18 mouse cellular contexts compared by ENCODE assay signal in the genomic region with DNA sequence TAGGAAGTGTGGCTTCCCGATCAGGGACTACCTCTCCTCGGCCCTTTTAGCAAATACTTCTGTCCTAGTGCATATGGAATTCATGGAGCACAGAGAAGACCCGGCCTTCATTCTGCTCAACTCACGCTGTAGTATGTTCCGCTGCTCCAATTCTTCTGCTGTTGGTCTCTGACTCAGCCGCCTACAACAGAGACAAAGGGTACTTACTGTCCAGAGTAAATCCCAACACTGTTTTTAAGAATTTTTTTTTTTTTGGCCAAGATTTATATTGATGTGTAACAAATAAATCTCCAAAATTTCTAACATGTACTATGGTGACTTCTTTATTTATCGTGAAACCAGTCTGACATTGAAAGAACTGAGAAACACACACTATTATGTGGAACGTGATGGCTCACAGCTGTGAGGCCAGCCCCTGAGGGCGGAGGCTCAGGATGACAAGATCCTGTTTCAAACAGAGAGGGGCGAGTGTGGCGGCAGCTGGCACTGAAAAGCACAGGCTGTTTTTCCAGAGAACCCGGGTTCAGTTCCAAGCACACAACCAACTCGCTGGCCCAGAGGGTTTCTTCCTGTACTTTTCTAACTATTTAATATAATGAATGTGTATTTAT. TPM values are rescaled to one million over a fixed set of nuclear protein-coding genes. Genes with fewer than 3 reads are reported as not detected.
DNase-seq lines count a peak whose midpoint lies in the region; ATAC-seq and TF ChIP-seq lines count a peak whose summit lies in the region.
"Had no signal": no experiment of that assay in that cellular context is flagged by ENCODE, and none has a peak within 500 bp of the region (broad histone marks: within the 10 kb centered on the region; RNA-seq: fewer than 3 reads in every experiment).

No protein-coding gene starts in this region.

- no peaks in the 10 kb centered on the region for H3K4me1 ChIP-seq in hindbrain, embryonic 11.5 days (replicated peaks; ENCODE audit: control insufficient read depth, insufficient read depth, low read length)
- H3K4me1 ChIP-seq in hindbrain, embryonic 10.5 days (replicated peaks): no peaks in the 10 kb centered on the region
- no peaks in the 10 kb centered on the region for H3K4me1 ChIP-seq in midbrain, embryonic 11.5 days (ENCODE audit: control insufficient read depth, insufficient read depth, low read length)
- no peaks in the 10 kb centered on the region for H3K4me1 ChIP-seq in midbrain, embryonic 15.5 days
- no peaks in the 10 kb centered on the region for H3K4me1 ChIP-seq in lung, postnatal 0 days (ENCODE audit: insufficient read depth, low read depth, low read length)
- H3K4me1 ChIP-seq: forebrain, embryonic 12.5 days; heart, embryonic 12.5 days; liver, embryonic 15.5 days; neural tube, embryonic 15.5 days had no signal

- ATAC-seq in hindbrain, embryonic 11.5 days (ENCODE audit: low FRiP score): no peak
- ATAC-seq in midbrain, embryonic 11.5 days (ENCODE audit: low FRiP score): no peak
- no peak for ATAC-seq in midbrain, embryonic 15.5 days (replicated peaks)
- ATAC-seq in lung, postnatal 0 days: peak; percentile 90
- no peak for ATAC-seq in megakaryocyte-erythroid progenitor cell, adult 5-6 weeks (replicated peaks; ENCODE audit: low FRiP score, low TSS enrichment, poor library complexity, severe bottlenecking)
- ATAC-seq: hindbrain, embryonic 16.5 days had no signal

- H3K36me3 ChIP-seq in hindbrain, embryonic 11.5 days (ENCODE audit: control insufficient read depth, insufficient read depth, low read length): peaks cover 14% of the 10 kb centered on the region; the same call in 1 of the 2 replicates
- peaks cover 92% of the 10 kb centered on the region for H3K36me3 ChIP-seq in hindbrain, embryonic 10.5 days
- H3K36me3 ChIP-seq in midbrain, embryonic 11.5 days (ENCODE audit: control insufficient read depth, insufficient read depth, low read length): peaks cover 19% of the 10 kb centered on the region
- peaks cover 17% of the 10 kb centered on the region for H3K36me3 ChIP-seq in midbrain, embryonic 15.5 days (replicated peaks)
- peaks cover 38% of the 10 kb centered on the region for H3K36me3 ChIP-seq in lung, postnatal 0 days (ENCODE audit: insufficient read depth, low read length)

- no peak overlapping the region for H3K4me2 ChIP-seq in hindbrain, embryonic 11.5 days (replicated peaks; ENCODE audit: low read depth, low read length)
- H3K4me2 ChIP-seq in midbrain, embryonic 11.5 days: no peak overlapping the region
- H3K4me2 ChIP-seq in midbrain, embryonic 15.5 days: no peak overlapping the region
- H3K4me2 ChIP-seq in lung, postnatal 0 days (replicated peaks; ENCODE audit: low read depth, low read length): no peak overlapping the region
- H3K4me2 ChIP-seq: forebrain, embryonic 12.5 days; heart, embryonic 12.5 days; liver, embryonic 15.5 days; neural tube, embryonic 15.5 days had no signal

- peak; percentile 24 for DNase-seq in hindbrain, embryonic 11.5 days (ENCODE audit: low spot score)
- DNase-seq in hindbrain, embryonic 10.5 days (ENCODE audit: low spot score): no peak
- peak; percentile 66 for DNase-seq in midbrain, embryonic 11.5 days (ENCODE audit: low spot score, missing footprints)
- DNase-seq in lung, postnatal 0 days (ENCODE audit: low spot score): peak; percentile 86
- DNase-seq in cerebellum, postnatal 25 days: no peak
- no peak for DNase-seq in layer of hippocampus, adult 8-10 months (ENCODE audit: low spot score in 2 of 2)
- DNase-seq: adrenal gland, postnatal 10 days; cerebellum, adult 18-20 months; gastrocnemius, postnatal 36 days; kidney, adult 18-20 months; layer of hippocampus, adult 9-11 months had no signal

- H3K27ac ChIP-seq in hindbrain, embryonic 11.5 days (ENCODE audit: low read depth, low read length): no peak overlapping the region
- H3K27ac ChIP-seq in hindbrain, embryonic 10.5 days: no peak overlapping the region
- H3K27ac ChIP-seq in midbrain, embryonic 11.5 days (ENCODE audit: low read depth, low read length): no peak overlapping the region
- H3K27ac ChIP-seq in midbrain, embryonic 15.5 days: no peak overlapping the region
- peak overlapping the region; percentile 66 for H3K27ac ChIP-seq in lung, postnatal 0 days (ENCODE audit: low read length)
- H3K27ac ChIP-seq: forebrain, embryonic 12.5 days; liver, embryonic 15.5 days; neural tube, embryonic 15.5 days had no signal

- TF ChIP-seq EP300 in lung, postnatal 0 days (IDR thresholded peaks at IDR 0.05): peak; percentile 42; the same call in 1 of the 2 replicates

- 79% methylated on average over 13 of the region's 13 CpGs for WGBS in hindbrain, embryonic 11.5 days
- 81% methylated on average over 13 of the region's 13 CpGs for WGBS in hindbrain, embryonic 10.5 days
- 86% methylated on average over 13 of the region's 13 CpGs for WGBS in midbrain, embryonic 11.5 days
- 84% methylated on average over 13 of the region's 13 CpGs for WGBS in midbrain, embryonic 15.5 days
- WGBS in lung, postnatal 0 days: 60% methylated on average over 13 of the region's 13 CpGs

- no peaks in the 10 kb centered on the region for H3K9me3 ChIP-seq in hindbrain, embryonic 11.5 days (ENCODE audit: control insufficient read depth, low read length)
- H3K9me3 ChIP-seq in hindbrain, embryonic 10.5 days: no peaks in the 10 kb centered on the region
- H3K9me3 ChIP-seq in midbrain, embryonic 11.5 days (ENCODE audit: control insufficient read depth, low read length): no peaks in the 10 kb centered on the region
- no peaks in the 10 kb centered on the region for H3K9me3 ChIP-seq in midbrain, embryonic 15.5 days
- H3K9me3 ChIP-seq in lung, postnatal 0 days (ENCODE audit: low read length): no peaks in the 10 kb centered on the region
- H3K9me3 ChIP-seq: forebrain, embryonic 12.5 days; heart, embryonic 12.5 days; liver, embryonic 15.5 days; neural tube, embryonic 15.5 days had no signal

- no peak overlapping the region for H3K9ac ChIP-seq in hindbrain, embryonic 11.5 days (ENCODE audit: low read depth, low read length)
- no peak overlapping the region for H3K9ac ChIP-seq in midbrain, embryonic 11.5 days (ENCODE audit: low read length)
- no peak overlapping the region for H3K9ac ChIP-seq in midbrain, embryonic 15.5 days
- H3K9ac ChIP-seq in lung, postnatal 0 days (replicated peaks; ENCODE audit: low read depth): no peak overlapping the region
- H3K9ac ChIP-seq: forebrain, embryonic 12.5 days; heart, embryonic 12.5 days; liver, embryonic 15.5 days; neural tube, embryonic 15.5 days had no signal

- no peaks in the 10 kb centered on the region for H3K27me3 ChIP-seq in hindbrain, embryonic 11.5 days (ENCODE audit: control insufficient read depth, insufficient read depth, low read length)
- no peaks in the 10 kb centered on the region for H3K27me3 ChIP-seq in hindbrain, embryonic 10.5 days (ENCODE audit: insufficient read depth, poor library complexity, severe bottlenecking)
- H3K27me3 ChIP-seq in midbrain, embryonic 11.5 days (ENCODE audit: control insufficient read depth, insufficient read depth, low read length): no peaks in the 10 kb centered on the region
- H3K27me3 ChIP-seq in midbrain, embryonic 15.5 days (replicated peaks): no peaks in the 10 kb centered on the region
- no peaks in the 10 kb centered on the region for H3K27me3 ChIP-seq in lung, postnatal 0 days (replicated peaks; ENCODE audit: insufficient read depth, low read length)
- H3K27me3 ChIP-seq: forebrain, embryonic 12.5 days; heart, embryonic 12.5 days; liver, embryonic 15.5 days; neural tube, embryonic 15.5 days had no signal

- H3K4me3 ChIP-seq in hindbrain, embryonic 11.5 days (ENCODE audit: low read depth, low read length): no peak overlapping the region
- no peak overlapping the region for H3K4me3 ChIP-seq in hindbrain, embryonic 10.5 days
- no peak overlapping the region for H3K4me3 ChIP-seq in midbrain, embryonic 11.5 days (ENCODE audit: low read depth, low read length)
- no peak overlapping the region for H3K4me3 ChIP-seq in midbrain, embryonic 15.5 days
- no peak overlapping the region for H3K4me3 ChIP-seq in lung, postnatal 0 days (ENCODE audit: low read depth, low read length)
- H3K4me3 ChIP-seq: forebrain, embryonic 12.5 days; heart, embryonic 12.5 days; liver, embryonic 15.5 days; neural tube, embryonic 15.5 days had no signal

- no peak for TF ChIP-seq CTCF in lung, postnatal 0 days (IDR thresholded peaks at IDR 0.05)

RNA-seq across cellular contexts. Expression of a gene that starts 12.2 kb away (rescaled TPM):
- polyA plus RNA-seq in hindbrain, embryonic 11.5 days (2014; fragmentation: Nextera tagmentation; extraction: Ambion mirVana): 51.3 and 53.6 TPM in 2 replicates
- polyA plus RNA-seq in hindbrain, embryonic 10.5 days (2016; fragmentation: Nextera tagmentation; extraction: Ambion mirVana): 116 and 157 TPM in 2 replicates
- 62.1 and 70.3 TPM in 2 replicates for polyA plus RNA-seq in midbrain, embryonic 11.5 days (2014; fragmentation: Nextera tagmentation; extraction: Ambion mirVana)
- polyA plus RNA-seq in midbrain, embryonic 15.5 days (2015; fragmentation: Nextera tagmentation; extraction: Ambion mirVana): 36.4 and 39.0 TPM in 2 replicates
- 14.3 and 14.7 TPM in 2 replicates for polyA plus RNA-seq in lung, postnatal 0 days (2015; fragmentation: Nextera tagmentation; extraction: Ambion mirVana)
- total RNA-seq in megakaryocyte-erythroid progenitor cell, adult 5-6 weeks (2014; fragmentation: Nextera tagmentation): 70.1 and 82.4 TPM in 2 replicates
- total RNA-seq in megakaryocyte-erythroid progenitor cell, adult 5-6 weeks (2017): 40.0 and 64.8 TPM in 2 replicates
- total RNA-seq in layer of hippocampus, adult 8-10 months (2022): 10 to 100 TPM; 10.0 to 12.4 (median 11.0) TPM

RNA-seq across cellular contexts. Expression of a gene that starts 36.2 kb away (rescaled TPM):
- polyA plus RNA-seq in hindbrain, embryonic 11.5 days (2014; fragmentation: Nextera tagmentation; extraction: Ambion mirVana): 85.6 and 87.0 TPM in 2 replicates
- 90.6 and 91.5 TPM in 2 replicates for polyA plus RNA-seq in hindbrain, embryonic 10.5 days (2016; fragmentation: Nextera tagmentation; extraction: Ambion mirVana)
- polyA plus RNA-seq in midbrain, embryonic 11.5 days (2014; fragmentation: Nextera tagmentation; extraction: Ambion mirVana): 78.0 and 83.3 TPM in 2 replicates
- 71.2 and 84.6 TPM in 2 replicates for polyA plus RNA-seq in midbrain, embryonic 15.5 days (2015; fragmentation: Nextera tagmentation; extraction: Ambion mirVana)
- polyA plus RNA-seq in lung, postnatal 0 days (2015; fragmentation: Nextera tagmentation; extraction: Ambion mirVana): 49.8 and 52.9 TPM in 2 replicates
- total RNA-seq in megakaryocyte-erythroid progenitor cell, adult 5-6 weeks (2014; fragmentation: Nextera tagmentation): 42.1 and 56.8 TPM in 2 replicates
- total RNA-seq in megakaryocyte-erythroid progenitor cell, adult 5-6 weeks (2017): 52.0 and 57.9 TPM in 2 replicates
- total RNA-seq in layer of hippocampus, adult 8-10 months (2022): 10 to 100 TPM; 21.9 to 27.1 (median 24.0) TPM

RNA-seq across cellular contexts. Expression of a gene that starts 56.7 kb away (rescaled TPM):
- 23.3 and 27.2 TPM in 2 replicates for polyA plus RNA-seq in hindbrain, embryonic 11.5 days (2014; fragmentation: Nextera tagmentation; extraction: Ambion mirVana)
- polyA plus RNA-seq in hindbrain, embryonic 10.5 days (2016; fragmentation: Nextera tagmentation; extraction: Ambion mirVana): 24.2 and 25.5 TPM in 2 replicates
- polyA plus RNA-seq in midbrain, embryonic 11.5 days (2014; fragmentation: Nextera tagmentation; extraction: Ambion mirVana): 22.2 and 22.4 TPM in 2 replicates
- 8.7 and 8.9 TPM in 2 replicates for polyA plus RNA-seq in midbrain, embryonic 15.5 days (2015; fragmentation: Nextera tagmentation; extraction: Ambion mirVana)
- polyA plus RNA-seq in lung, postnatal 0 days (2015; fragmentation: Nextera tagmentation; extraction: Ambion mirVana): 13.4 and 15.3 TPM in 2 replicates
- total RNA-seq in megakaryocyte-erythroid progenitor cell, adult 5-6 weeks (2014; fragmentation: Nextera tagmentation): 67.0 and 72.8 TPM in 2 replicates
- 19.5 and 26.5 TPM in 2 replicates for total RNA-seq in megakaryocyte-erythroid progenitor cell, adult 5-6 weeks (2017)
- total RNA-seq in layer of hippocampus, adult 8-10 months (2022): 10 to 100 TPM in 3 of 4 experiments, 1 to 10 TPM in 1; 9.0 to 14.0 (median 12.6) TPM

Comparison
In these comparisons a context has a peak if more than half of its experiments do, and no peak if none do; other contexts are left out.
1. DNase-seq: peak in hindbrain, embryonic 11.5 days (single experiment), midbrain, embryonic 11.5 days (single experiment) and lung, postnatal 0 days (single experiment); none in hindbrain, embryonic 10.5 days (single experiment), cerebellum, postnatal 25 days (0 of 2) and layer of hippocampus, adult 8-10 months (0 of 2).